Mouse (Mus musculus) stomach, embryonic 15.5 days (tissue): ENCODE results near the gene Sorcs1. TPM values are rescaled to one million over a fixed set of nuclear protein-coding genes. Genes with fewer than 3 reads are reported as not detected.

Source experiments
- ATAC-seq: fragments of 200-750 bp; cut with Nextera tagmentation; 2 replicates; pipeline ENCODE4 v1.8.0; 2017; ENCODE audit warnings: low read depth, moderate number of reproducible peaks, moderate TSS enrichment; ENCODE audit not compliant: insufficient read depth, low FRiP score
- H3K27ac ChIP-seq: fragments of 300-500 bp; sonication (generic); 2 replicates; pipeline ENCODE4 v1.5.1; 2015; ENCODE audit warnings: mild to moderate bottlenecking, inconsistent platforms
- H3K27me3 ChIP-seq: fragments of 300-500 bp; sonication (generic); replicated peaks from 2 replicates; pipeline ENCODE4 v1.6.1; 2015; ENCODE audit warnings: inconsistent platforms
- H3K36me3 ChIP-seq: fragments of 300-500 bp; sonication (generic); 2 replicates; pipeline ENCODE4 v1.6.1; 2015; ENCODE audit warnings: inconsistent platforms
- H3K4me1 ChIP-seq: fragments of 300-500 bp; sonication (generic); 2 replicates; pipeline ENCODE4 v1.6.1; 2015; ENCODE audit warnings: inconsistent platforms
- H3K4me2 ChIP-seq: fragments of 300-500 bp; sonication (generic); 2 replicates; pipeline ENCODE4 v1.6.1; 2015; ENCODE audit warnings: mild to moderate bottlenecking, inconsistent platforms
- H3K4me3 ChIP-seq: fragments of 300-500 bp; sonication (generic); replicated peaks from 2 replicates; pipeline ENCODE4 v1.5.1; 2015; ENCODE audit warnings: inconsistent platforms
- H3K9ac ChIP-seq: fragments of 300-500 bp; sonication (generic); 2 replicates; pipeline ENCODE4 v1.6.1; 2015; ENCODE audit warnings: inconsistent platforms
- H3K9me3 ChIP-seq: fragments of 300-500 bp; sonication (generic); 2 replicates; pipeline ENCODE4 v1.6.1; 2016; ENCODE audit warnings: inconsistent platforms
- WGBS: fragments of 180-500 bp; shearing (Covaris S2); methylation state at CpG from one replicate; pipeline ENCODE4 v1.1.7; 2015; 5-methylcytosine and 5-hydroxymethylcytosine counted together
- polyA plus RNA-seq: library from polyadenylated mRNA; unstranded; fragments of >200 nt; fragmentation: Nextera tagmentation; extraction: Ambion mirVana; gene quantifications from 2 replicates; pipeline ENCODE4 v1.2.1, GENCODE M21; 2015

Sorcs1 gene
- polyA plus RNA-seq, 1 experiment from 2014 or later, result 3.2 TPM

DNA sequence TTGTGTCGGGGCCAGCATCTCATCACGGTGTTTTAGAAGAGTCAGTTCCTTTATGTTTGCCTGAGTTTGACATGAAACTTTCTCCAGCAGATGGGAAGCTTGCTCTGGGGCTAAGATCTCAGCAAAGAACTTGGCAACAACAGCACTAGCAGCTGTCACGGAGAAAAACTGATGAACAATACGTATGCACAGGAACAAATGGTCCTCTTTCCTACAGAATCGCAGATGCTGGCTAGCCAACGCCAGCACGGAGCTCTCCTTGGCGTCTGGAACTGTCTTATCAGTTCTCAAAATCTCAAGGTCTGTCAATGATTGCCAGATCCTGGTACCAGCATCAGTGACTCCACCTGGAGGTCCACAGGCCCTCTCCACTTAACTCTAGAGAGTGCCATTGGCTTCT lies 350.6 kb downstream of the Sorcs1 start:
- Histone ChIP-seq H3K4me3 (no peak overlapping the region), H3K27ac (no peak overlapping the region), H3K9ac (no peak overlapping the region), H3K36me3 (no peaks in the 10 kb centered on the region), H3K27me3 (no peaks in the 10 kb centered on the region), H3K9me3 (no peaks in the 10 kb centered on the region), H3K4me2 (no peak overlapping the region), H3K4me1 (no peaks in the 10 kb centered on the region)
- 49% methylated on average over 8 of the region's 8 CpGs for WGBS
- no peak for ATAC-seq

DNA sequence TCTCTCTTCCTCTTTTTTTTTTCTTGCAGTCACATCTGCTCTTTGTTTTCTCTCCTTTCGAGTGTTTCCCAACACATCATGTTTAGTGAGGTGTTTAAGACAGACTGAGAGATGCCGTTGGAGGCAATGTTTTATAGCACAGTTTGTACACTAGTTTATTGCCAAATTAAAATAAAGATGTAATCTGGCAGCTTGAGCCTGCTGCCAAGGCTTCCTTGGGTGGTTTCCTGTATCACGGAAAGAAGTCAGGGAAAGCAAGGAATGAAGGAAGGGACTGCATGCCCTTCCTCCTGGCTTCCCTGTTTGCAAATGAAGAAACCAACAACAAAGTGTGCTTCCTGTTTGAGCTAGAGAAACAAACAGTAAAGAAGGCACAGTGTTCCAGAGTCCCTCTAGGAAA lies 352.3 kb downstream of the Sorcs1 start:
- H3K4me1 ChIP-seq, result no peaks in the 10 kb centered on the region
- H3K9me3 ChIP-seq, result no peaks in the 10 kb centered on the region
- 74% methylated on average over 3 of the region's 3 CpGs for WGBS
- H3K36me3 ChIP-seq, result no peaks in the 10 kb centered on the region
- no peak overlapping the region for H3K4me3 ChIP-seq
- H3K9ac ChIP-seq, result no peak overlapping the region
- no peaks in the 10 kb centered on the region for H3K27me3 ChIP-seq
- ATAC-seq, result no peak
- no peak overlapping the region for H3K27ac ChIP-seq
- no peak overlapping the region for H3K4me2 ChIP-seq

DNA sequence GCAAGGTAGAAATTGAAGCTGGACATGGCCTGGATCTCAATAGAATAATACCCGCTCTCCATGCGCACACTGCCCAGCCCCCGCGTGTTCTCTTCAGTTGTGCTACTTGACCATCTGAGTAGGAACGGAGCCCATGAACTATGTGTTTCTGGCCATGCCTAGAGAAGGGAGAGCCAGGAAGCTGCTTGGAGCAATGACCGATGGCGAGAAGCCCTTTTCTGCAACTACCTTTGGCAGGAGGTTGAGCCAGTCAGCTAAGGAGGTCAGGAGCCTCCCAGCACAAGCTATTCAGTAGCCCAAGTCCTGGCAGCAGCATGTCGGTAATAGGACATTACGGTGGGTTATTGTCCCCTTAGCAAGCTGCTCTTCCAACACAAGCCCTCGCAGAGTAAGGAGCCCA lies 352.8 kb downstream of the Sorcs1 start:
- no peak overlapping the region for H3K4me3 ChIP-seq

DNA sequence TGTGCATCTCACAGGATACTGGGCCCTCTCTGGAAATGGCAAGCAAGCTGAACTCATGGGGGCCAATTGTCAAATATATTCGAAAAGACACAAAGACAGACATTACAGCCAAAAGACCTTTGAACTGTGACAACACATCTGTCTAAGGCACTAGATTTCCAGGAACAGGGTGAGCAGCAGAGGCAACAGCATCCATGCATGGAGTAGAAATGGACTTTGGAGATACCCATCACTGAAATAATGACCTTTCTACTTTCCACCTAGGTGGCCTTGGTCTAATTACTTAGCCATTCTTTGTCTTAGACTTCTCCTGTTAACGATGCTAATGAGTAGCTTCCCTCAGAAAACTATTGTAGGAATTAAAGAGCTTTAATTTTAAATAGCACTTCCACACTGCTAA lies 371.4 kb downstream of the Sorcs1 start:
- no peaks in the 10 kb centered on the region for H3K4me1 ChIP-seq
- no peaks in the 10 kb centered on the region for H3K36me3 ChIP-seq
- H3K27me3 ChIP-seq, result no peaks in the 10 kb centered on the region
- H3K27ac ChIP-seq, result no peak overlapping the region
- no peak overlapping the region for H3K9ac ChIP-seq
- no peaks in the 10 kb centered on the region for H3K9me3 ChIP-seq
- WGBS, result 72% methylated on average over 2 of the region's 2 CpGs
- no peak for ATAC-seq
- H3K4me2 ChIP-seq, result no peak overlapping the region
- H3K4me3 ChIP-seq, result no peak overlapping the region

More for the DNA sequence above, 352.8 kb downstream of the Sorcs1 start:
- H3K9ac ChIP-seq, result no peak overlapping the region
- H3K27ac ChIP-seq, result no peak overlapping the region
- no peaks in the 10 kb centered on the region for H3K36me3 ChIP-seq
- no peaks in the 10 kb centered on the region for H3K27me3 ChIP-seq
- no peak for ATAC-seq
- H3K4me1 ChIP-seq, result no peaks in the 10 kb centered on the region
- H3K9me3 ChIP-seq, result no peaks in the 10 kb centered on the region
- no peak overlapping the region for H3K4me2 ChIP-seq
- WGBS, result 94% methylated on average over 10 of the region's 10 CpGs

DNA sequence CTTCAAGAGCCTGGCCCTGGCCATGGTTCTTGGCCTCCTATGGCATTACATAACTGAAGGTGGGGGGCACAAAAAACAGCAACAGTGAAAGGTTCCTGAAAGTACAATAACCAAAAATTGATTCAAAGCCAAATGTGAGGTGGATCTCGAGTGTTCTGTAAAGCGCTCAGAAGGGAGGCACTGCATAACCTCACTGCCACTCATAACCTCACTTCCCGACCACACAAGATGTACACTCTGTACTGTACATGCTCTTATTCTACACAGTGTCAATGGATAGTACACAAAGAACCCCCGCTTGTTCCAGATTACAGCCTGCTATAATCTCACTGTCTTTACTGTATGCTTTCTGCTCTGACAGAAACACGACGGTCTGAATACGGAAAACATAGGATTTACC lies 384.2 kb downstream of the Sorcs1 start:
- Histone ChIP-seq H3K27me3 (no peaks in the 10 kb centered on the region), H3K36me3 (no peaks in the 10 kb centered on the region), H3K9ac (no peak overlapping the region), H3K27ac (no peak overlapping the region), H3K4me1 (no peaks in the 10 kb centered on the region), H3K4me2 (no peak overlapping the region), H3K9me3 (no peaks in the 10 kb centered on the region), H3K4me3 (no peak overlapping the region)
- 75% methylated on average over 7 of the region's 7 CpGs for WGBS
- ATAC-seq, result no peak

DNA sequence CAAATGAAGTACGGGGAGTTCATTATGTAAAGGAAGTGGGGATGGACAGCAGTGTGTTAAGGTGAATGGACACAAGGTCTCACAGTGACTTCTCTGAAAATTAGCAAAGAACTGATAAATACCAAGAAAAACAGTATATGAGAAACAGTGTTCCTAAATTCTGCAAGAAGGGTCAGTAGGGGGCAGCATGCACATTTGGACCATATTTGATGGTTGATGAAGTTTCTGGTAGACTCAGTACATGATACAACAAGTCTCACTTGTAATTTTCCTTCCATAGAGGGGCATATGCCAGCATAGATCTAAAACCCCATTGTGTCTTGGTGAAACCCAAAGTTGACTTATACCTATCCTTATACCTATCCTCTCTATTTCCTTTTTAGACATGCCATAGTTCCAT lies 414.0 kb downstream of the Sorcs1 start:
- Histone ChIP-seq H3K4me2 (no peak overlapping the region), H3K4me3 (no peak overlapping the region), H3K27me3 (no peaks in the 10 kb centered on the region), H3K9me3 (no peaks in the 10 kb centered on the region), H3K36me3 (no peaks in the 10 kb centered on the region), H3K27ac (no peak overlapping the region), H3K4me1 (no peaks in the 10 kb centered on the region), H3K9ac (no peak overlapping the region)
- whole genome bisulfite sequencing, result 85% methylated on average over 1 of the region's 1 CpGs
- no peak for ATAC-seq

DNA sequence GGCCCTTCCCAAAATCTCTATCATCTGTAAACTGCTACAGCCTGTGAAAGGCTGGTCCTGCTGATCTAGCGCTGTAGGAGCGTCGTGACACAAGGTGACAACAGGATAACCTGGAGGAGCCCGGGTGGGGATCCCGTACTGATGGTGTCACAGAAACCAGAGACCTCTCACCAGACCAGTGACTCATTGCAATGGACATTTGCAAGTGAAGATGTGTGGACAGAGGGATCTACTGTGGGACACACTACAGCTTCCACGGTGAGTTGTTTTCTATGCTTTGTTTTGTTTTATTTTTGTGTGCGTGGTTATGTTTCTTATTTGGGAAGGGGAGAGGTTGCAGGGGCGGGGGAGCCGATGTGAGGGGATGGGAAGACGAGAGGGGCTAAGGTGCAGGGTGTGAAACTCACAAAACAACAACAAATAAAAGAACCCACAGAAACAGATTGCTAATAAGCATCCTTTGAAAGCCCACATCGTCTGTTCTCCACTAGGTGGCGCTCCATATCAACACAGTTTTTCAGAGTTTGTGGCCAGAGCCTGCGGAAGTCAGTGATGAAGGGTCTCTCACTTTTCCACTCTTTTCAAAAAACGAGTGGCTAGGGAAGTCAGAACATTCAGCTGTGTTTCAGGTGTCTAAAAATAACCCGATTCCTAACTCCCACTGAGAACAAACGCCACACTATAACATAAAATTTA lies 419.6 kb downstream of the Sorcs1 start:
- H3K4me3 ChIP-seq, result no peak overlapping the region
- WGBS, result 37% methylated on average over 16 of the region's 16 CpGs
- H3K36me3 ChIP-seq, result no peaks in the 10 kb centered on the region
- no peak overlapping the region for H3K9ac ChIP-seq
- H3K4me2 ChIP-seq, result no peak overlapping the region
- no peaks in the 10 kb centered on the region for H3K4me1 ChIP-seq
- no peak for ATAC-seq
- H3K27ac ChIP-seq, result no peak overlapping the region
- no peaks in the 10 kb centered on the region for H3K27me3 ChIP-seq
- H3K9me3 ChIP-seq, result no peaks in the 10 kb centered on the region

DNA sequence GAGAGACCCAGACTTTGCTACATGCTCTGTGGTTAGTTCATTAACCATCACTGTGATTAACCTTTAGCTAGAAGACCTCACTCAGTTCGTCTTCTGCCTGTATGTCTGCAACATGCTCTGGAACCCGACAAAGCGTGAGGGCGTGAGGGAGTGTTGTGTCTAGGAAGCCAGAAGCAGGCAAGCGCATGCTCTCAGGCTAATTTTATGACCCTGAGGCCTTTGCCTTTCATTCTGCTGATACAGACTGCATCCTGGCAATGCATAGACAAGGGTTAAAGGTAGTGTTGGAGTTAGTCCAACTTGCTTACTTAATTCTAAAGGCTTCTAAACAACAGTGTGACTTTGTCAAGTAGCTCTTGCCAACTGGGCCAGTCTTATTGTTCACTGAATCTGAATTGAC lies 458.0 kb downstream of the Sorcs1 start:
- Histone ChIP-seq H3K27ac (no peak overlapping the region), H3K4me3 (no peak overlapping the region), H3K36me3 (no peaks in the 10 kb centered on the region), H3K27me3 (no peaks in the 10 kb centered on the region), H3K4me2 (no peak overlapping the region), H3K4me1 (no peaks in the 10 kb centered on the region), H3K9me3 (no peaks in the 10 kb centered on the region), H3K9ac (no peak overlapping the region)
- 57% methylated on average over 5 of the region's 5 CpGs for WGBS
- no peak for ATAC-seq

DNA sequence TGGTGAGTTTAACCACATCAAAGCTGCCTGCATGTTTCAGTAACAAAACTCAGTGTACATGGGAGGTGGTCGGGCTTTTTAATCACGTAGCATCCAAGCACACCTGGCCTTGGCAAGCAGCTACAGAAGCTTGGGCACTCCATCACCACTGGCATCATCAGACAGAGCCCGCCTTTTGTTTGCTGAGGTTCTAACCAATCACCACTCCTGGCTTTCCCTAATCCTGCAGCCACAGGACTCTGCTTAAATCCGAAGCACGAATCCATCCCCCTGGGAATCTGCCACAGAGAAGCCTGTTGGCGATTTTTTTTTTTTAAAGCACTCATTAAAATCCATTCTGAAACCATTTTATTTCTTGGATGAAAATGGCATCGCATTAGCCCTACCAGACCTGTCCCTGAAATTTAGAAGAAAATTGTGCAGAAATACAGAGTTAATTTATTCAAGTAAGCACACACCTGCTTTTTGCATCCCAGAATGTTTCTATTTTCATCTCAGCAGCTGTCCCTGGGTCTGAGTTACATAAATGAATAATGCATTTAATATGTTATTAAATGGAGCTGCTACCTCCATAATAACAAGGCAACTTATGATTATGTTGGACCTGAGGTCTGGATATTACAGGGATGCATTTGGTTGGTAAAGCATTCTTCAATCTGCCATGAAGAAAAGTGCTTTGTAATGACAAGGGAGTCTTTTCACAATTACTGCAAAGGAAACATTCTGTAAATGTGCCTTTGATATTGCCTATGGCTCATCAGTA lies 463.8 kb downstream of the Sorcs1 start:
- Histone ChIP-seq H3K4me2 (no peak overlapping the region), H3K27ac (no peak overlapping the region), H3K9me3 (no peaks in the 10 kb centered on the region), H3K4me1 (0 out of 2 replicates have a peak, but pooled peaks cover 5% of the 10 kb centered on the region), H3K9ac (no peak overlapping the region), H3K4me3 (no peak overlapping the region), H3K27me3 (no peaks in the 10 kb centered on the region), H3K36me3 (no peaks in the 10 kb centered on the region)
- no peak for ATAC-seq
- 38% methylated on average over 7 of the region's 7 CpGs for WGBS

DNA sequence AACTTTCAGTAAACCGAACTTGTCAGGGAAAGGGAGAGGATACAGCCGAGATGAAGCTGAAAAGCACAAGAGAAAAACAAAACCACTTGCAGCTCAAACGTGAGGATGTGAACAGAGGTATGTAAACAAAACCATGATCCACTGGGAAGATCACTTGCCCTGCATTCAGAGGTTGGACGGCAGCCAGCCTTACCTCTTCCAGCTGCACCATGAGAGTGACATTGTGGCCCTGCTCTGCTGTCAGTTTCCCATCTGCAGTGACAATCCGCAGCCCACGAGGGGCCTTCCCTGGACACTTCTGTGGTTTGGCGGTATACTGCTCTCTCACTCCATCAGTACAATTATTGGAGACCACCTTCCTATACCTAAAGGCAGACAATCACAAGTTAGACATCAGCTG lies 468.0 kb downstream of the Sorcs1 start:
- no peaks in the 10 kb centered on the region for H3K27me3 ChIP-seq
- H3K27ac ChIP-seq, result no peak overlapping the region
- H3K9me3 ChIP-seq, result no peaks in the 10 kb centered on the region
- H3K9ac ChIP-seq, result no peak overlapping the region
- no peak for ATAC-seq
- WGBS, result 32% methylated on average over 7 of the region's 7 CpGs
- no peak overlapping the region for H3K4me2 ChIP-seq
- H3K4me1 ChIP-seq, result 0 out of 2 replicates have a peak, but pooled peaks cover 5% of the 10 kb centered on the region
- no peak overlapping the region for H3K4me3 ChIP-seq
- no peaks in the 10 kb centered on the region for H3K36me3 ChIP-seq

DNA sequence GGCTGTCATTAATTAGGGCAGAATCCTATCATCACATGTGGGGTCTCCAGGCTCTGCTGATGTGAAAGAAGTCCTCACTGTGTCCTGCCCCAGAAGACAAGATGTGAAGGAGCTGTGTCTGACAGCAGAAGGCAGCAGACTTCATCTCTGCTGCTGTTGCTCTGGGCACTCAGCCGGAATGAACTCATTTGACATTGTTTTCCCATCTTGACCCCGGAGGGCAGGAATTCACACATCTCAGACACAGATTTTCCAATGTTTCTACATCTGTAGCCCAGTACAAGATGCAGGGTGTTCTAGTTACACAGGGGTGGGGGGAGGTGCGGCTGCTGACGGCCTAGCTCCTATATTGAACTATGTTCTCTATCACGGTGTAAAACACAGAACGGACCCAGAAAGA lies 474.1 kb downstream of the Sorcs1 start:
- H3K27me3 ChIP-seq, result no peaks in the 10 kb centered on the region
- no peak for ATAC-seq
- no peak overlapping the region for H3K4me2 ChIP-seq
- no peak overlapping the region for H3K4me3 ChIP-seq
- no peaks in the 10 kb centered on the region for H3K36me3 ChIP-seq
- H3K9me3 ChIP-seq, result no peaks in the 10 kb centered on the region
- no peaks in the 10 kb centered on the region for H3K4me1 ChIP-seq
- no peak overlapping the region for H3K9ac ChIP-seq
- no peak overlapping the region for H3K27ac ChIP-seq
- WGBS, result 70% methylated on average over 6 of the region's 6 CpGs

DNA sequence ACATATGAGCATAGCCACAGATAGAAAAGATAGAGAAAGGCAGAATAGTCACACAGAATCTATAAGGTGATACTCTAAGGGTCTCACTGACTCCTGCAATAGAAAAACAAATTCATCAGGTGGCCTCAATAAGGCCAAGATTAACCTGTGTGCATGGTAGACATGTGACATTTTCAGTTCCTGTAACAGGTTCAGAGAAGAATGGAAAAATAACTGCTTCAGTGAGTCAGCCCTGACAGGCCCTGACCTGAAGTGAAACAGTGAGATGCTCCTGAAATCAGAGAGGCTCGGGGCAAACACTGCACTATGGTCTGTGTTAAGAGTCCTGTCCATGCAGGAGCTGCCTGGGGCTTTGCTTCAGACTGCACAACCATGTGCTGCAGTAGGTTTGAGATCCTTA lies 481.9 kb downstream of the Sorcs1 start:
- Histone ChIP-seq H3K4me1 (no peaks in the 10 kb centered on the region), H3K9ac (no peak overlapping the region), H3K36me3 (no peaks in the 10 kb centered on the region), H3K4me2 (no peak overlapping the region), H3K4me3 (no peak overlapping the region), H3K9me3 (no peaks in the 10 kb centered on the region), H3K27ac (no peak overlapping the region), H3K27me3 (no peaks in the 10 kb centered on the region)
- 75% methylated on average over 1 of the region's 1 CpGs for WGBS
- ATAC-seq, result no peak
